Mouse (Mus musculus) liver, embryonic 18 days (tissue): ENCODE data around the gene Vax1. TPM values are rescaled to one million over a fixed set of nuclear protein-coding genes. Genes with fewer than 3 reads are reported as not detected.

Experiments used
- polyA plus RNA-seq: library from polyadenylated mRNA; depleted of rRNA; stranded (reverse); fragments of >200 nt; gene quantifications from 2 replicates; pipeline ENCODE4 v1.2.3, GENCODE M21; 2012; rRNA removed

Vax1 gene
- not detected in 2 replicates for polyA plus RNA-seq

GRCm38 (mm10) chr19:59169936-59170765 lies at the start of gene Vax1:
Gene Vax1, minus strand, starts transcription at chr19:59170056.

GRCm38 (mm10) chr19:59218991-59219390 lies 49.1 kb upstream of the Vax1 start, which contains the start of gene Kcnk18:
Gene Kcnk18, plus strand, starts transcription at chr19:59219214.

Other genes with a start within 250 kb of the Vax1 start
- gene Eno4, start 226.6 kb downstream of the Vax1 start, polyA plus RNA-seq: 0.01 TPM in 2 replicates
- gene Hspa12a, start 226.4 kb downstream of the Vax1 start, polyA plus RNA-seq: 0.45 and 0.47 TPM in 2 replicates
- 2.5 and 2.6 TPM in 2 replicates for gene Shtn1, start 94.0 kb downstream of the Vax1 start, polyA plus RNA-seq
- not detected in 2 replicates for gene Kcnk18, start 49.2 kb upstream of the Vax1 start, polyA plus RNA-seq
- 0.88 and 0.97 TPM in 2 replicates for gene Slc18a2, start 90.8 kb upstream of the Vax1 start, polyA plus RNA-seq
- 92.8 and 219 TPM in 2 replicates for gene Rps12-ps3, start 152.2 kb upstream of the Vax1 start, polyA plus RNA-seq
- gene Pdzd8, start 175.7 kb upstream of the Vax1 start, polyA plus RNA-seq: 3.9 and 4.6 TPM in 2 replicates